Mouse (Mus musculus) G1E (cell line): ENCODE results near the gene Cox6a2. TPM values are rescaled to one million over a fixed set of nuclear protein-coding genes. Genes with fewer than 3 reads are reported as not detected.

ENCODE experiments used
- ATAC-seq: 2 replicates; pipeline ENCODE4 v1.8.0; 2016; ENCODE audit warnings: mild to moderate bottlenecking; ENCODE audit not compliant: insufficient number of reproducible peaks, poor library complexity, low FRiP score, severe bottlenecking; ENCODE audit errors: extremely low read depth
- DNase-seq: peaks from one replicate; pipeline ENCODE4 v3.0.0; 2012; ENCODE audit warnings: low spot score
- H3K27me3 ChIP-seq: 2 replicates; pipeline ENCODE4 v1.6.1; 2012; ENCODE audit warnings: mild to moderate bottlenecking, low read length, inconsistent platforms; ENCODE audit not compliant: insufficient read depth
- H3K36me3 ChIP-seq: replicated peaks from 2 replicates; pipeline ENCODE3; 2012; ENCODE audit warnings: mild to moderate bottlenecking, inconsistent platforms
- H3K4me1 ChIP-seq: 2 replicates; pipeline ENCODE4 v1.6.1; 2012; ENCODE audit warnings: low read depth, low read length, inconsistent platforms, mixed read lengths; ENCODE audit not compliant: insufficient read depth
- H3K4me3 ChIP-seq: 2 replicates; pipeline ENCODE4 v1.5.1; 2012; ENCODE audit warnings: low read depth, mild to moderate bottlenecking, inconsistent platforms, low read length, moderate library complexity, mixed read lengths
- H3K9me3 ChIP-seq: replicated peaks from 2 replicates; pipeline ENCODE4 v1.6.1; 2012; ENCODE audit warnings: inconsistent platforms
- CTCF ChIP-seq: IDR thresholded peaks from 2 replicates; pipeline ENCODE4 v1.5.1; 2012; ENCODE audit warnings: low read depth, low read length, inconsistent platforms, mixed read lengths
- GATA1 ChIP-seq: IDR thresholded peaks from 2 replicates; pipeline ENCODE4 v1.6.1; 2012; ENCODE audit warnings: borderline replicate concordance, low read length, inconsistent platforms, mixed read lengths
- GATA2 ChIP-seq: IDR thresholded peaks from 2 replicates; pipeline ENCODE4 v1.6.1; 2012; ENCODE audit warnings: low read depth, low read length, inconsistent platforms, borderline replicate concordance
- POLR2AphosphoS5 ChIP-seq: IDR thresholded peaks from 2 replicates; pipeline ENCODE4 v1.6.1; 2012; ENCODE audit warnings: low read depth, low read length, inconsistent platforms; ENCODE audit not compliant: insufficient replicate concordance
- TAL1 ChIP-seq: conservative IDR thresholded peaks from 2 replicates; pipeline ENCODE4 v1.6.1; 2012; ENCODE audit warnings: low read depth, low read length, inconsistent platforms, mixed read lengths
- polyA plus RNA-seq: library from polyadenylated mRNA; stranded (reverse); fragments of >175 nt; gene quantifications from 2 replicates; pipeline ENCODE4 v1.2.3, GENCODE M21; 2012
- total RNA-seq, 2 experiments: library from RNA; stranded (forward) in 1 of 2; stranded (reverse) in 1 of 2; fragments of 200-1000 nt in 1 of 2; fragments of >200 nt in 1 of 2; fragmentation: Nextera tagmentation in 1 of 2; gene quantifications; 2 replicates each; pipeline ENCODE4 v1.2.3; 2014 to 2017

Cox6a2 gene
- total and polyA plus RNA-seq, 3 experiments = 0.21 to 0.27 TPM; not detected in 1

DNA sequence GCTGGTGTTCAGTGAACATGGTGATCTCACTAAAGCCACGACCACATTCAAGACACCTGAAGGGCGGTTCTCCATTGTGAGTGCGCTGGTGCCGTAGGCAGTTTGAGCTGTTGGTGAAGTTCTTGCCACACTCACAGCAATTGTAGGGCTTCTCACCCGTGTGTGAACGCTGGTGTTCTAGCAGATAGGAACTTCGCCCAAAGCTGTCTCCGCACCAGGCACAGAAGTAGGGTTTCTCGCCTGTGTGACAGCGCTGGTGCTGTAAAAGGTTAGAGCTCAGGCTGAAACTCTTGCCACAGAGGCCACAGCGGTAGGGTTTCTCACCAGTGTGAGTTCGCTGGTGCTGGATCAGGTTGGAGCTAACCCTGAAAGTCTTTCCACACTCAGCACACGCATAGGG is 30.2 kb upstream of the Cox6a2 start:
- Histone ChIP-seq H3K4me1 (peaks cover 37% of the 10 kb centered on the region), H3K27me3 (peaks cover 4% of the 10 kb centered on the region; the same call in 1 of the 2 replicates), H3K4me3 (peak overlapping the region; percentile 85; the same call in 1 of the 2 replicates), H3K9me3 (no peaks in the 10 kb centered on the region), H3K36me3 (peaks cover 44% of the 10 kb centered on the region)
- TF ChIP-seq POLR2AphosphoS5 = no peak
- no peak for TF ChIP-seq TAL1
- no peak for TF ChIP-seq GATA1
- no peak for TF ChIP-seq CTCF
- no peak for TF ChIP-seq GATA2
- DNase-seq (no peak), ATAC-seq (no peak)

DNA sequence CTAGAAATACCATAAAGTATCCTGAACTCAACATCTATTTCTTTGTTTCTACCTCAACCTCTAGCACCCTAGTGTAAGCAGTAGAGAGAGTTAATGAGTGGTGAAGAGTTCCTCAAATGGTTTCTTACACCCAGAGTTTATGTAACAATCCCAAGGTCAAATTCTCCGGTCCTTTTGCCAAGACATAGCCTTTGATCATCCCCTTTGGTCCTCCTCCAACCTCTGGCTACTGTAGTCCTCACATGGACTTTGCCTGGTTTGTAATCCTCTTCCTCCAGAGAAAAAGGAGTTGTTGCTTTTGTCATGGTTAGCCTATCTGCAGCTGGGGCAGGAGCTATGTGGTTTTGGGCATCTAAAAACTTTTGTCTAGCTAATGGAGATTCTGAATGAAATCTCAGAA is 29.3 kb upstream of the Cox6a2 start:
- no peak for ATAC-seq
- Histone ChIP-seq H3K4me3 (no peak overlapping the region), H3K4me1 (peaks cover 29% of the 10 kb centered on the region), H3K27me3 (peaks cover 9% of the 10 kb centered on the region), H3K36me3 (peaks cover 34% of the 10 kb centered on the region), H3K9me3 (no peaks in the 10 kb centered on the region)
- no peak for TF ChIP-seq CTCF
- no peak for DNase-seq

DNA sequence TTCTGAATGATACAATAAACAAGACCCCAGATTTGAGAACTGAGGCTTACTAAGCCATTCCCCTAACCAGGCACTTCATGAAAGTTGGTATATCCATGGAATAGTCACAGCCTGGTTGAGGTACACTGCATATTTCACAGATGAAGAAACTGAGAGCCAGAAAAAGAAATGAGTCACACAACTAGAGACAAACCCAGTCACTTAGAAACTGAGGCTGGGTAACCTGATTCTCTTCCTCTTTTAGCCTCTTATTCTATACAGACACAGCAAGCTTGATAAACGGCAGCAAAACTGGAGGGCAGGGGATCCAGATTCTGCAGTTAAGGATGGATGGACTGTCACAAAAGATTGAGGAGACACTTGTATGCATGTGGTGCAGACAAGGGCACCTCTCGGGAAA is 28.6 kb upstream of the Cox6a2 start:
- ATAC-seq (no peak), DNase-seq (no peak)
- Histone ChIP-seq H3K27me3 (peaks cover 9% of the 10 kb centered on the region), H3K4me3 (no peak overlapping the region), H3K4me1 (peaks cover 22% of the 10 kb centered on the region), H3K9me3 (no peaks in the 10 kb centered on the region), H3K36me3 (peaks cover 27% of the 10 kb centered on the region)
- TF ChIP-seq CTCF (no peak), TAL1 (no peak), GATA1 (no peak), POLR2AphosphoS5 (no peak), GATA2 (no peak)

DNA sequence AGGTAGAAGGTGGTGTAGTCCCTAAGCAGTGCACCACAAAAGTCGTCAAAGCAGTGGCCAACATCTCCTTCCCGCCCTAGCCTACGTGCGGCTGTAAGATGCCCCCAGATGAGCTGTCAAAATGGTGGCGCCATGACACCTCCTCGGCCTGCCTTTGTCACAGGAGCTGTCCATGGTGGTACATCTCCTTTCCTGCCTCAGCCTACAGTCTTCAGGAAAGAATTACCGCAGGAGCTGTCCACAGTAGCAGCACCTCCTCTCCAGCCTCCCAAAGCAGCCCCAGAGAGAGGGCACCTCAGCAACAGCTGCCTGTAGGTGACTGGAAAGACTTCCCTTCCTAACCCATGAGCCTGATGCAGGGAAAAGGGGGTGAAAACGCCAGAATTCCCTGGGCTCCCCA is 25.6 kb upstream of the Cox6a2 start:
- no peak; the same call in 1 of the 2 replicates for ATAC-seq
- DNase-seq = no peak
- peaks cover 6% of the 10 kb centered on the region for H3K4me1 ChIP-seq
- no peak for TF ChIP-seq GATA2
- TF ChIP-seq GATA1 = no peak
- no peak for TF ChIP-seq CTCF
- TF ChIP-seq TAL1 = no peak
- no peak for TF ChIP-seq POLR2AphosphoS5
- H3K4me3 ChIP-seq = no peak overlapping the region
- peaks cover 17% of the 10 kb centered on the region for H3K36me3 ChIP-seq
- no peaks in the 10 kb centered on the region for H3K9me3 ChIP-seq
- H3K27me3 ChIP-seq = peaks cover 23% of the 10 kb centered on the region

DNA sequence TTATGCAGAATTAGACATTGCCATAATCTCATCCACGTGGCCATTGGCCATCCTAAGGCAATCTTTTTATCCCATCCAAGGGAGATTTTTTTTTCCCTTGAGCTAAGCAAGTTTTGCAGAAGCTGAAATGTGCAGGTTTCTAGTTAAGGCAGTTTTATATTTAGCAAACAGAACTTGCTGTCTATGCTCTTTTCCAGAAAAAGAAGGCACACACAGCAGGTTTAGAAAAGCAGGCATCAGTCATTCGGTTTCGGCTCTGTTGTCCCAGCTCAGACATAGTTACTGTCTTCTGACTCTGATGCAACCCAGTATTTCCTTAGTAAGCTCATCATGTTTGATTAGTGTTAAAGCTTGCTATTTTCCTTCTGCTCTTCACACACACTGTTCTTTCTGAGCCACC is 14.7 kb upstream of the Cox6a2 start:
- TF ChIP-seq GATA2 (no peak), GATA1 (no peak), TAL1 (no peak), CTCF (no peak), POLR2AphosphoS5 (no peak)
- Histone ChIP-seq H3K4me1 (no peaks in the 10 kb centered on the region; the same call in 1 of the 2 replicates), H3K4me3 (no peak overlapping the region), H3K36me3 (no peaks in the 10 kb centered on the region), H3K27me3 (peaks cover 41% of the 10 kb centered on the region), H3K9me3 (no peaks in the 10 kb centered on the region)
- no peak for ATAC-seq
- DNase-seq = no peak

DNA sequence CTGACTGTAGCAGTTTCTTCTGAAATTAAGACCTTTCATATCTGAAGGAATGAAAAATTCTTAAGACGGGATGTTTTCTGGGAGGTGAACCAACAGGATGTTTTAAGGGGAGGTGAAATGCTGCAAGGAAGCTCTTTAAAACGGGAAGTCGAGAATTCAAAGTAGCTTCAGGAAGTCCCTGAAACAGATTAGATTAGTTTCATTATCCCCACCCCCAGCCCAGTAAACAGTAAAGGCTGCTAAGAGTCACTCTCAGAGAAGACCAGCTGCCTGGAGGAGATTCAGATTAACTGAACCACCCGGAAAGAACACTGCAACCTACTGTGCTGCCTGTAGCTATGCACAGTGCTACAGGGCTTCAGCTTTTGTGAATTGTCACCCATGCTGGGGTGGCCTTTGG is 13.8 kb upstream of the Cox6a2 start:
- no peak overlapping the region for H3K4me3 ChIP-seq
- H3K27me3 ChIP-seq = peaks cover 35% of the 10 kb centered on the region
- no peaks in the 10 kb centered on the region for H3K36me3 ChIP-seq
- ATAC-seq (no peak), DNase-seq (no peak)
- H3K4me1 ChIP-seq = no peaks in the 10 kb centered on the region
- TF ChIP-seq CTCF (no peak), GATA1 (no peak), POLR2AphosphoS5 (no peak), GATA2 (no peak), TAL1 (no peak)
- no peaks in the 10 kb centered on the region for H3K9me3 ChIP-seq

DNA sequence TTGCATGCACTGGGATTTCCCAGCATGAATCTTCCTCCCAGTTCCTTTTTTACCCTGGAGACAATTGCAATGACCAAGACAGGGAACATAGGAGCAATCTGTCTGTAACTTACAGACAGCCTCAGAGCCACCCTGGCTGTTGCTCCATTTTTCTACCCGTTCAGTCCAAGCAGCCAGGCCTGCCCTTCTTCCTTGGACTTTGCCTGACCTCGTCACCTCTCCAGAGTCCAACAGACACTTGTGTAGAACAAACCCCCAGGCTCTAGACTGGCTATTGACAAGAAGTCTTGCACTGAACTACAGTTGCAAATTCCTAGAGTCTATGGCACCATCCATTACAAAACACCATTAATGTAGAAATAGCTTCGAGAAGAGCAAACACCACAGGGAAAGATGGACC is 3.6 kb upstream of the Cox6a2 start:
- no peak overlapping the region for H3K4me3 ChIP-seq
- ATAC-seq (no peak), DNase-seq (no peak)
- no peak for TF ChIP-seq POLR2AphosphoS5
- no peaks in the 10 kb centered on the region for H3K9me3 ChIP-seq
- H3K36me3 ChIP-seq = no peaks in the 10 kb centered on the region
- peaks cover 22% of the 10 kb centered on the region for H3K27me3 ChIP-seq
- no peaks in the 10 kb centered on the region for H3K4me1 ChIP-seq
